Mouse (Mus musculus): ENCODE measurements around the gene Atxn2. TPM values are rescaled to one million over a fixed set of nuclear protein-coding genes. Genes with fewer than 3 reads are reported as not detected.

The Atxn2 gene
- total and polyA plus RNA-seq, 2 experiments from 2014 or later: 80.3 to 92.3 TPM

DNA sequence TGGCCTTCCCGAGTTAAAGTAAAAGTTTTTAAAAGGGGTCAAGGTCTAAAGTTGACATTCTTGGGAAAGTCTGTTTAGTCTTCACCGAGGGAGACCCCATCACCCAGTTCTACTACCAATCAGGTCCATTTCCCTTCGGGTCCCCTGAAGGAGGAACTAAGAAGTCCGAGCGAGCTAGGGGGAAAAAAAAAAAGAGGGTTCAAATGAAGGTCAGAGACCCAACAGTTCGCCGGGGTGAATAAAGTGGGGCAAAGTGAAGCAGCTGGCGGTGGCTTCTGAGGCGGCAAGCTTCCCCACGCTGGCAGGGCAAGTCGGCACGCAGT lies 325 bp upstream of the Atxn2 start:
- DNase-seq (no peak), ATAC-seq (no peak)
- no peak for TF ChIP-seq CTCF (IDR thresholded peaks at IDR 0.05; ENCODE audit: low read depth)
- Histone ChIP-seq H3K27me3 (ENCODE audit: insufficient read depth, low read length) (no peaks in the 10 kb centered on the region), H3K9ac (peak overlapping the region; percentile 83), H3K36me3 (ENCODE audit: insufficient read depth) (no peaks in the 10 kb centered on the region), H3K4me3 (ENCODE audit: low read depth, low read length) (peak overlapping the region; percentile 86), H3K9me3 (ENCODE audit: low read length) (no peaks in the 10 kb centered on the region), H3K4me2 (ENCODE audit: low read depth) (peak overlapping the region; percentile 94), H3K27ac (ENCODE audit: low read depth, low read length) (peak overlapping the region; percentile 99), H3K4me1 (ENCODE audit: insufficient read depth) (peaks cover 9% of the 10 kb centered on the region)
- WGBS: 1% methylated on average over 12 of the region's 12 CpGs

DNA sequence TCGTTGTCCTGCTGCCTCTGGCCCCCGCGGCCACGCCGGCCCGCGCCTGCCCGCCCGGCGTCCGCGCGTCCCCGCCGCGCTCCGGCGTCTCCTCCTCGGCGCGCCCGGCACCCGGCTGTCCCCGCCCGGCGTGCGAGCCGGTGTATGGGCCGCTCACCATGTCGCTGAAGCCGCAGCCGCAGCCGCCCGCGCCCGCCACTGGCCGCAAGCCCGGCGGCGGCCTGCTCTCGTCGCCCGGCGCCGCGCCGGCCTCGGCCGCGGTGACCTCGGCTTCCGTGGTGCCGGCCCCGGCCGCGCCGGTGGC lies 743 bp downstream of the Atxn2 start:
- H3K27me3 ChIP-seq (ENCODE audit: insufficient read depth, low read length): no peaks in the 10 kb centered on the region
- WGBS: 1% methylated on average over 37 of the region's 57 CpGs
- DNase-seq: no peak
- peaks cover 15% of the 10 kb centered on the region for H3K4me1 ChIP-seq (ENCODE audit: insufficient read depth)
- H3K4me3 ChIP-seq (ENCODE audit: low read depth, low read length): peak overlapping the region; percentile 86
- no peaks in the 10 kb centered on the region for H3K9me3 ChIP-seq (ENCODE audit: low read length)
- peak overlapping the region; percentile 83 for H3K9ac ChIP-seq
- peak overlapping the region; percentile 99 for H3K27ac ChIP-seq (ENCODE audit: low read depth, low read length)
- ATAC-seq: peak; percentile 62
- no peak for TF ChIP-seq CTCF (IDR thresholded peaks at IDR 0.05; ENCODE audit: low read depth)
- no peaks in the 10 kb centered on the region for H3K36me3 ChIP-seq (ENCODE audit: insufficient read depth)
- peak overlapping the region; percentile 82 for H3K4me2 ChIP-seq (ENCODE audit: low read depth)

DNA sequence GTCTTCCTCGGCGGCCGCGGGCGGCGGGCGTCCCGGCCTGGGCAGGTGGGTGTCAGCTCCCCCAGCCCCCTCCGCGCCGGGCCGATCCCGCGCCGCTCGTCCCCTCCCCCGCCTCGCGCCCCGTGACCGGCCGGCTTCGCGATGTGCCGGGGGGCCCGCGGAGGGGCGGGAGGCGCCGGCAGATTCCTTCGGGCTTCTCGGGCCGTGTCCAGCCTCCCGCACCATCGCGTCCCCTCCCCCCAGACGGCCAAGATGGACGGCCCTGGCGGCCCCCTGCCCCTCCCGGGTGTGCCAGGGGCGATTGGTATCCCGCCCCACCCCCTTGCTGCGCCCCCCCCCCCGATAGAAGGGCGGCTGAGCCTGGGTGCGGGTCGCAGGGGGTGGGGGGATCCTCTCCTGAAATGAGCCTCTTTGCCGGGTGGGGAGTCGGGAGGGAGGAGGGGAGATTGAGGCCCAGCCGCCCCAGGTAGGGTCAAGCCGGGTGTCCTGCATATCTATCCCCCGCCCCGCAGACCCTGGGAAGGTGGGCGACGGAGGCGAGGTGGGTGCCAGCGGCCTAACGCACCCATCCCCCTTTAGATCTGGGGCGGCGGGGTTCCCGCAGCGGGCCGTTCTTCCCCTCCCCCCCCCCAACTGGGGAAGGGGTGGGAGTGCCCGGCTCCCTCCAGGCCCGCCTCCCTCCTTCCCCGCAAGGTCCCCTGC lies 1.2 kb downstream of the Atxn2 start:
- Histone ChIP-seq H3K4me1 (ENCODE audit: insufficient read depth) (peaks cover 15% of the 10 kb centered on the region), H3K27me3 (ENCODE audit: insufficient read depth, low read length) (no peaks in the 10 kb centered on the region), H3K9ac (peak overlapping the region; percentile 83), H3K36me3 (ENCODE audit: insufficient read depth) (no peaks in the 10 kb centered on the region), H3K4me2 (ENCODE audit: low read depth) (peak overlapping the region; percentile 82), H3K4me3 (ENCODE audit: low read depth, low read length) (peak overlapping the region; percentile 86), H3K27ac (ENCODE audit: low read depth, low read length) (peak overlapping the region; percentile 99), H3K9me3 (ENCODE audit: low read length) (no peaks in the 10 kb centered on the region)
- DNase-seq (peak; percentile 45), ATAC-seq (peak; percentile 44)
- 5% methylated on average over 37 of the region's 66 CpGs for WGBS
- no peak for TF ChIP-seq CTCF (IDR thresholded peaks at IDR 0.05; ENCODE audit: low read depth)

DNA sequence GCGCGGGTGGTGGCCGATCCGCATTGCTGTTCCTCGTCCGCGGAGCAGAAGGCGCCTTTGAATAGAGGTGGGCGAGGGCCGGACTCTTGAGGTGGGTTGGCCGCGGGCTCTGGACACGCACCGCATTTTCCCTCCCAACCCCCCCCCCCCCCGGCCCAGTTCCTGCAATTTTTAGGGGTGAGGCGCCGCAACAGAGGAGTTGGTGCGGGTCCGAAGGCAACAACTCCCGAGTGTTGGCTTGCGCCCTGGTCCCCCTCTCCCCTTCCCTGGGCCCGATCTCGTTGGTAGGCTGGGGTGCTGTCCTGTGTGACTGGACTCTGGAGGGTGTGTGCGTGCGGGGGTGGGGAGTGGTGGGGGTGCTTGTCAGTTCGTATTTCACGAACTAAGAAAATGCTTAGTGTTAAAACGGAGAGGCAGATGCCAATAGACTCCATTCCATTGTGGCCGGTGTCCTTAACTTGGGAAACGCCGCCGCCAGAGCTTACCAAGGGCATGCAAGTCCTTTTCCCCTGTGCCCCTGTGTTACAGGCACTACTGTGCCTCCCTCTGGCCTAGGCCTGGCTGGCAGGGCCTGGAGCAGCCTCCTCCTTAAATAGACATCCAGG lies 1.9 kb downstream of the Atxn2 start:
- DNase-seq (peak; percentile 36), ATAC-seq (peak; percentile 16)
- WGBS: under 1% methylated on average over 29 of the region's 32 CpGs
- peaks cover 15% of the 10 kb centered on the region for H3K4me1 ChIP-seq (ENCODE audit: insufficient read depth)
- peak overlapping the region; percentile 82 for H3K4me2 ChIP-seq (ENCODE audit: low read depth)
- TF ChIP-seq CTCF (IDR thresholded peaks at IDR 0.05; ENCODE audit: low read depth): no peak
- peak overlapping the region; percentile 99 for H3K27ac ChIP-seq (ENCODE audit: low read depth, low read length)
- H3K36me3 ChIP-seq (ENCODE audit: insufficient read depth): no peaks in the 10 kb centered on the region
- no peaks in the 10 kb centered on the region for H3K9me3 ChIP-seq (ENCODE audit: low read length)
- no peaks in the 10 kb centered on the region for H3K27me3 ChIP-seq (ENCODE audit: insufficient read depth, low read length)
- H3K4me3 ChIP-seq (ENCODE audit: low read depth, low read length): peak overlapping the region; percentile 86
- peak overlapping the region; percentile 83 for H3K9ac ChIP-seq

DNA sequence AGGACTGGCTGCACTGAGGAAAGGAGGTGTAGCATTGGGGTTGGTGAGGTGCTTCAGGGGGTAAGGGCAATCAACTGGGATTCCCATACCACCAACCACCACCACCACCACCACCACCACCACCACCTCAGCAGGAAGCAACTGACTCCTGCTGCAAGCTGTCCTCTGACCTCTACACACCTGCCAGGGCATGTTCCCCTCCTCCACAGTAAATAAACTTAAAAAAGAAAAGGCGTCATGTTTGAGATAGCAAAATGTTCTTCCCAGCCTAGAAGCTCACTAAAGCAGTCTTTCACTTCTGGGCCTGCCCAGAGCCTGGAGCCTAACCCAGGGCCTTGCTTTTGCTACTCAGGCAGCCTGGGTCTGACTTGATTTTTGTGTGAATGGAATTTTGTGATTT lies 3.2 kb downstream of the Atxn2 start:
- Histone ChIP-seq H3K27ac (ENCODE audit: low read depth, low read length) (no peak overlapping the region), H3K4me1 (ENCODE audit: insufficient read depth) (peaks cover 18% of the 10 kb centered on the region), H3K4me3 (ENCODE audit: low read depth, low read length) (no peak overlapping the region), H3K27me3 (ENCODE audit: insufficient read depth, low read length) (no peaks in the 10 kb centered on the region), H3K4me2 (ENCODE audit: low read depth) (peak overlapping the region; percentile 82; the same call in 1 of the 2 replicates), H3K36me3 (ENCODE audit: insufficient read depth) (no peaks in the 10 kb centered on the region), H3K9ac (no peak overlapping the region), H3K9me3 (ENCODE audit: low read length) (no peaks in the 10 kb centered on the region)
- ATAC-seq (no peak), DNase-seq (no peak)
- 89% methylated on average over 1 of the region's 1 CpGs for WGBS
- no peak for TF ChIP-seq CTCF (IDR thresholded peaks at IDR 0.05; ENCODE audit: low read depth)

DNA sequence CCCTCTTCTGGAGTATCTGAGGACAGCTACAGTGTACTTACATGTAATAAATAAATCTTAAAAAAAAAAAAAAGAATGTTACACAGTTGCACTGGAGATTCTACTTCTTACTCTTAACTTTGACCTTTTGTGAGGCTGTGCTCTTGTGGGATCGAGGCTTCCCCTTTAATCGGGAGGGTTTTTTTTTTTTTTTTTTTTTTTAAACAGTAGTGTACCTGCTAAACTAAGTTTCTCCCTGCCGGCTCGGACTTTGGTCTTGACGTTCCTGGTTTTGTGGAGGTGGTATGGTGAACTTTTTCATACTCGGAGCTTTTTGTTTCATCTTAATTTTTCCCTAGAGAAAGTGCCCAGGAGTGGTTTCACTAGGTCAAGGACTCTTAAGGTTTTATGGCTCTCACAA lies 3.8 kb downstream of the Atxn2 start:
- 85% methylated on average over 6 of the region's 6 CpGs for WGBS
- Histone ChIP-seq H3K9ac (no peak overlapping the region), H3K4me2 (ENCODE audit: low read depth) (no peak overlapping the region), H3K4me1 (ENCODE audit: insufficient read depth) (peaks cover 18% of the 10 kb centered on the region), H3K27ac (ENCODE audit: low read depth, low read length) (no peak overlapping the region), H3K9me3 (ENCODE audit: low read length) (no peaks in the 10 kb centered on the region), H3K27me3 (ENCODE audit: insufficient read depth, low read length) (no peaks in the 10 kb centered on the region), H3K36me3 (ENCODE audit: insufficient read depth) (no peaks in the 10 kb centered on the region), H3K4me3 (ENCODE audit: low read depth, low read length) (no peak overlapping the region)
- TF ChIP-seq CTCF (IDR thresholded peaks at IDR 0.05; ENCODE audit: low read depth): no peak
- DNase-seq (no peak), ATAC-seq (no peak)

DNA sequence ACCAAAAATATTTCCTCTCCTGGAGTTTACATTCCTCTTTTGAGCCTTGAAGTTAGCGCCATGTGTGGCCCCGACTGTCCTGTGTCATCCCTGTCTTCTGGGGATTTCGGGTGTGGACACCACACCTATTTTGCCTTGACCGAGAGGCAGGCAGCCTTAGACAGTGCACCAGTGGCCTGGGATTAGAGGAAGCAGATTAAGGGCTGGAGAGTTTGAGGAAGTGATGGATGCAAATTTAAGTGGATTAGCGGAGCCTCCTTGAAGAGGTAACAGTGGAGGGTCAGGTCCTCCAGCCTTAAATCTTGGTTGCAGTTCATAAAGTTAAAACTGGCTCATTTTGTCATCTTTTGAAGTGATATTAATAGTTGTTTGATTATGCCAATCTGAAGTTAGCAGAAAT lies 7.3 kb downstream of the Atxn2 start:
- no peak for ATAC-seq

More for the DNA sequence above, 7.3 kb downstream of the Atxn2 start:
- Histone ChIP-seq H3K27ac (ENCODE audit: low read depth, low read length) (no peak overlapping the region), H3K4me2 (ENCODE audit: low read depth) (no peak overlapping the region), H3K4me3 (ENCODE audit: low read depth, low read length) (no peak overlapping the region), H3K27me3 (ENCODE audit: insufficient read depth, low read length) (no peaks in the 10 kb centered on the region), H3K36me3 (ENCODE audit: insufficient read depth) (no peaks in the 10 kb centered on the region), H3K9ac (no peak overlapping the region), H3K4me1 (ENCODE audit: insufficient read depth) (peaks cover 13% of the 10 kb centered on the region; the same call in 1 of the 2 replicates), H3K9me3 (ENCODE audit: low read length) (no peaks in the 10 kb centered on the region)
- WGBS: 82% methylated on average over 5 of the region's 5 CpGs
- TF ChIP-seq CTCF (IDR thresholded peaks at IDR 0.05; ENCODE audit: low read depth): no peak
- no peak for DNase-seq

Data from forebrain, postnatal 0 days (tissue).